Mouse (Mus musculus) forebrain, postnatal 0 days (tissue): ENCODE results near the gene Ankmy2. TPM values are rescaled to one million over a fixed set of nuclear protein-coding genes. Genes with fewer than 3 reads are reported as not detected.

Source experiments
- ATAC-seq: fragments of 200-750 bp; cut with Nextera tagmentation; 2 replicates; pipeline ENCODE4 v1.8.0; 2017; ENCODE audit warnings: mild to moderate bottlenecking, moderate library complexity
- DNase-seq: peaks from one replicate; pipeline ENCODE4 v3.0.0-alpha.2; 2015
- H3K27ac ChIP-seq: fragments of 300-500 bp; sonication (generic); 2 replicates; pipeline ENCODE4 v1.5.1; 2014; ENCODE audit warnings: low read depth, mild to moderate bottlenecking, antibody characterized with exemption, low read length, moderate library complexity, mixed read lengths
- H3K27me3 ChIP-seq: fragments of 300-500 bp; sonication (generic); 2 replicates; pipeline ENCODE4 v1.6.1; 2014; ENCODE audit warnings: mild to moderate bottlenecking, low read length, mixed read lengths; ENCODE audit not compliant: insufficient read depth
- H3K36me3 ChIP-seq: fragments of 300-500 bp; sonication (generic); 2 replicates; pipeline ENCODE4 v1.6.1; 2014; ENCODE audit warnings: mild to moderate bottlenecking, moderate library complexity; ENCODE audit not compliant: insufficient read depth
- H3K4me1 ChIP-seq: fragments of 300-500 bp; sonication (generic); 2 replicates; pipeline ENCODE4 v1.6.1; 2014; ENCODE audit warnings: antibody characterized with exemption; ENCODE audit not compliant: insufficient read depth
- H3K4me2 ChIP-seq: fragments of 300-500 bp; sonication (generic); 2 replicates; pipeline ENCODE4 v1.6.1; 2014; ENCODE audit warnings: low read depth, mild to moderate bottlenecking, moderate library complexity
- H3K4me3 ChIP-seq: fragments of 300-500 bp; sonication (generic); 2 replicates; pipeline ENCODE4 v1.5.1; 2014; ENCODE audit warnings: low read depth, low read length, mixed read lengths
- H3K9ac ChIP-seq: fragments of 300-500 bp; sonication (generic); 2 replicates; pipeline ENCODE4 v1.6.1; 2014; ENCODE audit warnings: mild to moderate bottlenecking
- H3K9me3 ChIP-seq: fragments of 300-500 bp; sonication (generic); 2 replicates; pipeline ENCODE4 v1.6.1; 2016; ENCODE audit warnings: low read length
- CTCF ChIP-seq: sonication (generic); IDR thresholded peaks from 2 replicates; pipeline ENCODE4 v1.5.1; 2016; ENCODE audit warnings: antibody characterized with exemption, control low read depth, low read depth
- WGBS: fragments of 180-500 bp; shearing (Covaris S2); extraction: QIAGEN DNeasy Blood & Tissue Kit; methylation state at CpG from one replicate; pipeline ENCODE4 v1.1.7; 2014; 5-methylcytosine and 5-hydroxymethylcytosine counted together
- polyA plus RNA-seq: library from polyadenylated mRNA; unstranded; fragments of >200 nt; fragmentation: Nextera tagmentation; extraction: Ambion mirVana; gene quantifications from 2 replicates; pipeline ENCODE4 v1.2.1, GENCODE M21; 2015
- total RNA-seq: library from RNA; depleted of rRNA; stranded (reverse); fragments of >200 nt; gene quantifications from 2 replicates; pipeline ENCODE4 v1.2.3, GENCODE M21; 2014

Gene Ankmy2
- total and polyA plus RNA-seq, 2 experiments from 2014 or later = 77.7 to 78.6 TPM

- no peak overlapping the region for H3K27ac ChIP-seq
- no peaks in the 10 kb centered on the region for H3K36me3 ChIP-seq
- ATAC-seq (no peak), DNase-seq (no peak)
- H3K27me3 ChIP-seq = no peaks in the 10 kb centered on the region
- H3K9me3 ChIP-seq = no peaks in the 10 kb centered on the region
- 40% methylated on average over 4 of the region's 4 CpGs for whole genome bisulfite sequencing
- H3K4me2 ChIP-seq = no peak overlapping the region
- no peaks in the 10 kb centered on the region for H3K4me1 ChIP-seq
- no peak for TF ChIP-seq CTCF
- no peak overlapping the region for H3K9ac ChIP-seq
- no peak overlapping the region for H3K4me3 ChIP-seq
Observed at GRCm38 (mm10) chr12:36210096-36210495, 53.2 kb downstream of the Ankmy2 start.

GRCm38 (mm10) chr12:36214389-36215148 is 57.7 kb downstream of the Ankmy2 start:
- Histone ChIP-seq H3K27ac (no peak overlapping the region), H3K4me1 (no peaks in the 10 kb centered on the region), H3K4me3 (no peak overlapping the region), H3K27me3 (no peaks in the 10 kb centered on the region), H3K9ac (no peak overlapping the region), H3K4me2 (no peak overlapping the region), H3K9me3 (no peaks in the 10 kb centered on the region), H3K36me3 (no peaks in the 10 kb centered on the region)
- 54% methylated on average over 8 of the region's 8 CpGs for WGBS
- DNase-seq = no peak
- no peak for TF ChIP-seq CTCF
- ATAC-seq = peak; percentile 20

- Histone ChIP-seq H3K4me2 (no peak overlapping the region), H3K4me1 (no peaks in the 10 kb centered on the region), H3K36me3 (no peaks in the 10 kb centered on the region), H3K4me3 (no peak overlapping the region), H3K9ac (no peak overlapping the region), H3K27ac (no peak overlapping the region), H3K27me3 (no peaks in the 10 kb centered on the region), H3K9me3 (no peaks in the 10 kb centered on the region)
- DNase-seq = peak; percentile 88
- 0% methylated on average over 1 of the region's 1 CpGs for WGBS
- ATAC-seq = peak; percentile 85
- peak; percentile 87 for TF ChIP-seq CTCF
Observed at GRCm38 (mm10) chr12:36215149-36215480, 58.2 kb downstream of the Ankmy2 start.

- Histone ChIP-seq H3K27ac (no peak overlapping the region), H3K9ac (no peak overlapping the region), H3K9me3 (no peaks in the 10 kb centered on the region), H3K27me3 (no peaks in the 10 kb centered on the region), H3K36me3 (no peaks in the 10 kb centered on the region), H3K4me3 (no peak overlapping the region), H3K4me1 (no peaks in the 10 kb centered on the region), H3K4me2 (no peak overlapping the region)
- ATAC-seq (no peak), DNase-seq (no peak)
- TF ChIP-seq CTCF = no peak
- WGBS = 80% methylated on average over 4 of the region's 4 CpGs
Observed at GRCm38 (mm10) chr12:36216230-36216629, 59.3 kb downstream of the Ankmy2 start.

- no peaks in the 10 kb centered on the region for H3K27me3 ChIP-seq
Observed at GRCm38 (mm10) chr12:36216905-36217304, 60.0 kb downstream of the Ankmy2 start.

GRCm38 (mm10) chr12:36224392-36224791 is 67.5 kb downstream of the Ankmy2 start:
- no peak overlapping the region for H3K4me2 ChIP-seq
- 67% methylated on average over 4 of the region's 4 CpGs for WGBS

More at GRCm38 (mm10) chr12:36216905-36217304, 60.0 kb downstream of the Ankmy2 start:
- TF ChIP-seq CTCF = no peak
- Histone ChIP-seq H3K9ac (no peak overlapping the region), H3K4me3 (no peak overlapping the region), H3K4me2 (no peak overlapping the region), H3K36me3 (no peaks in the 10 kb centered on the region), H3K27ac (no peak overlapping the region), H3K9me3 (no peaks in the 10 kb centered on the region), H3K4me1 (no peaks in the 10 kb centered on the region)
- DNase-seq = no peak
- 85% methylated on average over 10 of the region's 10 CpGs for WGBS
- ATAC-seq = no peak

GRCm38 (mm10) chr12:36231386-36231785 is 74.5 kb downstream of the Ankmy2 start:
- WGBS = 87% methylated on average over 2 of the region's 2 CpGs
- no peaks in the 10 kb centered on the region for H3K4me1 ChIP-seq
- H3K36me3 ChIP-seq = no peaks in the 10 kb centered on the region
- H3K4me2 ChIP-seq = no peak overlapping the region
- no peaks in the 10 kb centered on the region for H3K27me3 ChIP-seq
- no peak for TF ChIP-seq CTCF
- DNase-seq = no peak
- no peak overlapping the region for H3K27ac ChIP-seq
- ATAC-seq = no peak
- no peak overlapping the region for H3K4me3 ChIP-seq
- no peaks in the 10 kb centered on the region for H3K9me3 ChIP-seq
- no peak overlapping the region for H3K9ac ChIP-seq

More at GRCm38 (mm10) chr12:36224392-36224791, 67.5 kb downstream of the Ankmy2 start:
- no peak for TF ChIP-seq CTCF
- H3K36me3 ChIP-seq = no peaks in the 10 kb centered on the region
- H3K27ac ChIP-seq = no peak overlapping the region
- H3K9me3 ChIP-seq = no peaks in the 10 kb centered on the region
- ATAC-seq = no peak
- no peaks in the 10 kb centered on the region for H3K27me3 ChIP-seq
- H3K4me1 ChIP-seq = no peaks in the 10 kb centered on the region
- H3K4me3 ChIP-seq = no peak overlapping the region
- no peak overlapping the region for H3K9ac ChIP-seq
- no peak for DNase-seq
